Mouse (Mus musculus): ENCODE data around the gene Olfr629. TPM values are rescaled to one million over a fixed set of nuclear protein-coding genes. Genes with fewer than 3 reads are reported as not detected.
A peak's percentile ranks its signal among the peaks of the same experiment; 100 is the strongest.
"Not testable (repeated sequence)": the region's sequence is repeated elsewhere in the genome, so short reads cannot be mapped to it uniquely, and the experiment has no call there.

The Olfr629 gene
- polyA plus RNA-seq (2016; fragmentation: Nextera tagmentation; extraction: Ambion mirVana), result 0.05 TPM in 1 of 2 replicates, not detected in the other

DNA sequence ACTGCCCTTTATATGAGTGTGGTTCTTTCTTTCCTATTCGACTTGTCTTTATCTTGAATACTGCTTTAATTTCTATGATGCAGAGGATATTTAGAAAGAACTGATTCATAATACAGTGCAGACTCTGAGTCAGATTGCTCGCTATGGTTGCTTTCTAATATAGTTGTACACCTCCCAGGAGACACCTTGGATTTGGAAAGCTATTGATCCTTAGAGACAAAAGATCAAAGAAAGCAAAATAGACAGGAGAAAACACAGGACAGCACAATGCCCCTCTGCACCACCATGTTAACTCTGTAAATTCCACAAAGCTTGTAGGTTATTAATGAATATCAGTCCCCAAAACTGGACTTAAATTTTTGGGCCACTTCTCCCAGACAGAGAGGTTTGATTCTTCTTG, at the start of gene Olfr629:
Gene Olfr629, minus strand, starts transcription at position 101 of the 400 bp plus-strand sequence.
- Histone ChIP-seq H3K9me3 (replicated peaks) (no peaks in the 10 kb centered on the region), H3K4me2 (no peak within 1 kb of the TSS), H3K9ac (no peak within 1 kb of the TSS), H3K36me3 (no peaks in the 10 kb centered on the region), H3K27ac (no peak within 1 kb of the TSS), H3K4me3 (no peak within 1 kb of the TSS), H3K4me1 (no peaks in the 10 kb centered on the region), H3K27me3 (replicated peaks) (no peaks in the 10 kb centered on the region)
- 65% methylated on average over 2 of the region's 2 CpGs for WGBS (ENCODE audit: insufficient replicate concordance)
- no peak for ATAC-seq

- no peak overlapping the region for H3K4me3 ChIP-seq
- H3K4me1 ChIP-seq, result peaks cover 9% of the 10 kb centered on the region
- H3K9ac ChIP-seq, result no peak overlapping the region
- no peaks in the 10 kb centered on the region for H3K9me3 ChIP-seq (replicated peaks)
- peak overlapping the region; percentile 10; the same call in 1 of the 2 replicates for H3K27ac ChIP-seq
- H3K4me2 ChIP-seq, result no peak overlapping the region
- H3K36me3 ChIP-seq, result no peaks in the 10 kb centered on the region
- ATAC-seq, result peak; percentile 93
- WGBS (ENCODE audit: insufficient replicate concordance), result 2% methylated on average over 4 of the region's 4 CpGs
- no peaks in the 10 kb centered on the region for H3K27me3 ChIP-seq (replicated peaks)
Measured at GRCm38 (mm10) chr7:103792669-103793388, 48.1 kb upstream of the Olfr629 start.

- no peaks in the 10 kb centered on the region for H3K36me3 ChIP-seq
- H3K27ac ChIP-seq, result peak within 1 kb of the TSS; percentile 10; the same call in 1 of the 2 replicates
- no peak within 1 kb of the TSS for H3K9ac ChIP-seq
- H3K27me3 ChIP-seq (replicated peaks), result no peaks in the 10 kb centered on the region
- ATAC-seq, result no peak
- H3K4me3 ChIP-seq, result no peak within 1 kb of the TSS
- H3K4me1 ChIP-seq, result peaks cover 9% of the 10 kb centered on the region
- WGBS (ENCODE audit: insufficient replicate concordance), result 73% methylated on average over 3 of the region's 3 CpGs
- H3K9me3 ChIP-seq (replicated peaks), result no peaks in the 10 kb centered on the region
- H3K4me2 ChIP-seq, result no peak within 1 kb of the TSS
Measured at GRCm38 (mm10) chr7:103791721-103792120, 47.0 kb upstream of the Olfr629 start, which contains the start of gene Olfr67. TSS of gene Olfr67 (minus strand) at chr7:103791821.

DNA sequence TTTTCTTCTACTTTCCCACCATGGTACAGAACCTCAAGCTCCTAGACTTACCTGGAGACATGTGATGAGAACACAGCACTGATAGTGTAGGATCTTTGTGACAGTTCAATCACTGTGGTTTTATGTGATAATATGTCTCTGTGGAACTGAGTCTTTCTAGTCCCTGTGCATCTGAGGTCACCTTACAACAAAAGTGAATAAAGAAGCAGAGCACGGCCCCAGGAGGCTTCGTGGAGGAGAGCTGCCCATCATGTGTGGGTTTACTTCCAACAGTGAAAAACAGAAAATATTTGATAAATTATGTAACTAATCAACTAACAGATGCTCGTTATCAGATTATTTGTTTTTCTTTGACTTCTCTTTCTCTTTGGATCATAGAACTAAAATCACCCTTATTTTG, 34.9 kb upstream of the Olfr629 start, which contains the start of gene Olfr68:
Gene Olfr68, minus strand, starts transcription at position 101 of the 400 bp plus-strand sequence.
- H3K27me3 ChIP-seq (replicated peaks), result no peaks in the 10 kb centered on the region
- no peaks in the 10 kb centered on the region for H3K36me3 ChIP-seq
- no peak within 1 kb of the TSS for H3K4me3 ChIP-seq
- H3K9me3 ChIP-seq (replicated peaks), result no peaks in the 10 kb centered on the region
- H3K27ac ChIP-seq, result no peak within 1 kb of the TSS
- H3K4me2 ChIP-seq, result no peak within 1 kb of the TSS
- WGBS (ENCODE audit: insufficient replicate concordance), result 65% methylated on average over 3 of the region's 3 CpGs
- H3K9ac ChIP-seq, result no peak within 1 kb of the TSS
- peaks cover 8% of the 10 kb centered on the region; the same call in 1 of the 2 replicates for H3K4me1 ChIP-seq
- ATAC-seq, result no peak

DNA sequence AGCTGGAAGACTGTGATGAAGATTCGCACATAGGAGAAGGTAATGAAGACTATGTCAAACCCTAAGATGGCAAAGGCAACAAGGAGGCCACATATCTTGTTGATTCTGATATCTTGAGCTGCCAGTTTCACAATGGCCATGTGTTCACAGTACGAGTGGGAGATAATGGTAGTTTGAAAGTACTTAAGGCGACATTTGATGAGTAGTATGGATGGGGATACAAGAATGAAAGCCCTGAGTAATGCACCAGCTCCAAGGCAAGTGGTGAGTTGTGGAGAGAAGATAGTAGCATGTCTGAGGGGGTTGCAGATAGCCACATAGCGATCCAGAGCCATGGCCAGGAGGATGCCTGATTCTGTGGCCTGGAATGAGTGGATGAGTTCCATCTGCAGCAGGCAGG, 32.9 kb upstream of the Olfr629 start:
- not testable (repeated sequence) for H3K4me1 ChIP-seq; H3K4me3 ChIP-seq; H3K27ac ChIP-seq; H3K36me3 ChIP-seq; H3K9ac ChIP-seq; H3K27me3 ChIP-seq (replicated peaks); H3K9me3 ChIP-seq (replicated peaks); H3K4me2 ChIP-seq
- ATAC-seq, result peak; percentile 96
- 34% methylated on average over 4 of the region's 4 CpGs for WGBS (ENCODE audit: insufficient replicate concordance)

DNA sequence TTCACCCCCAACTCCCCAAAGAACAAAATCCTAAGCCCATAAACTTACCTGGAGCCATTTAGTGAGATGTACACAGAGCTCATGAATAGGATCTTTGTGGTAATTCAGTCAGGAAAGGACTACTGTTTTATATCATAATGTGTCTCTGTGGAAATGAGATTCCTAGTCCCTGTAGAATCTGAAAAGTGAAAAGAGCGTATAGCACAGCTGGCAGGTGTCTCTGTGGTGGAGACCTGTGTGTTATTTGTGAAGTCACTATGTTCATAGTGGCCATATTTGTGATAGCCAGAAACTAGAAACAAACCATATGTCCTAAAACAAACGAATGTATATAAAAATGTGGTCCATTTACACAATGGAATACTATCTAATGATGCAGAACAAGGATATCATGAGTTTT, 26.8 kb upstream of the Olfr629 start, which contains the start of gene Olfr69:
Gene Olfr69, minus strand, starts transcription at position 101 of the 400 bp plus-strand sequence.
- WGBS (ENCODE audit: insufficient replicate concordance), result 67% methylated on average over 2 of the region's 2 CpGs
- Histone ChIP-seq H3K4me3 (no peak within 1 kb of the TSS), H3K9ac (no peak within 1 kb of the TSS), H3K9me3 (replicated peaks) (no peaks in the 10 kb centered on the region), H3K27me3 (replicated peaks) (no peaks in the 10 kb centered on the region; the same call in 1 of the 2 replicates), H3K36me3 (no peaks in the 10 kb centered on the region), H3K4me2 (no peak within 1 kb of the TSS), H3K4me1 (no peaks in the 10 kb centered on the region), H3K27ac (no peak within 1 kb of the TSS)
- ATAC-seq, result no peak

DNA sequence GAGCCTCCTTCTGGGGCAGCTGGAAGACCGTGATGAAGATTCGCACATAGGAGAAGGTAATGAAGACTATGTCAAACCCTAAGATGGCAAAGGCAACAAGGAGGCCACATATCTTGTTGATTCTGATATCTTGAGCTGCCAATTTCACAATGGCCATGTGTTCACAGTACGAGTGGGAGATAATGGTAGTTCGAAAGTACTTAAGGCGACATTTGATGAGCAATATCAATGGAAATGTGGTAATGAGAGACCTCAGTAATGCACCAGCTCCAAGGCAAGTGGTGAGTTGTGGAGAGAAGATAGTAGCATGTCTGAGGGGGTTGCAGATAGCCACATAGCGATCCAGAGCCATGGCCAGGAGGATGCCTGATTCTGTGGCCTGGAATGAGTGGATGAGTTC, 22.9 kb upstream of the Olfr629 start:
- H3K4me3 ChIP-seq; H3K27ac ChIP-seq; H3K27me3 ChIP-seq (replicated peaks); H3K36me3 ChIP-seq; H3K4me1 ChIP-seq; H3K9me3 ChIP-seq (replicated peaks); H3K9ac ChIP-seq: not testable (repeated sequence)
- 34% methylated on average over 6 of the region's 6 CpGs for WGBS (ENCODE audit: insufficient replicate concordance)
- H3K4me2 ChIP-seq, result 0 out of 2 replicates have a peak overlapping the region, but pooled peaks have one; percentile 18
- ATAC-seq, result peak; percentile 88

DNA sequence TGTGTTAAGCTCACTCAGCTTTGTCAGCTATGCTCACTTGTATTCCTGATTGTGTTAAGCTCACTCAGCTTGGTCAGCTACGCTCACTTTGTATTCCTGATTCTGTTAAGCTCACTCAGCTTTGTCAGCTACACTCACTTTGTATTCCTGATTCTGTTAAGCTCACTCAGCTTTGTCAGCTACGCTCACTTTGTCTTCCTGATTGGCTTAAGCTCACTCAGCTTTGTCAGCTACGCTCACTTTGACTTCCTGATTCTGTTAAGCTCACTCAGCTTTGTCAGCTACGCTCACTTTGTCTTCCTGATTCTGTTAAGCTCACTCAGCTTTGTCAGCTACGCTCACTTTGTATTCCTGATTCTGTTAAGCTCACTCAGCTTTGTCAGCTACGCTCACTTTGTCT, 17.5 kb upstream of the Olfr629 start:
- not testable (repeated sequence) for H3K4me1 ChIP-seq; H3K36me3 ChIP-seq; ATAC-seq; H3K4me3 ChIP-seq; H3K9me3 ChIP-seq (replicated peaks); H3K27ac ChIP-seq; H3K27me3 ChIP-seq (replicated peaks); H3K4me2 ChIP-seq; H3K9ac ChIP-seq
- 57% methylated on average over 6 of the region's 6 CpGs for whole genome bisulfite sequencing (ENCODE audit: insufficient replicate concordance)

- Histone ChIP-seq H3K4me1 (no peaks in the 10 kb centered on the region), H3K27me3 (replicated peaks) (no peaks in the 10 kb centered on the region), H3K9me3 (replicated peaks) (no peaks in the 10 kb centered on the region), H3K9ac (no peak within 1 kb of the TSS), H3K4me3 (no peak within 1 kb of the TSS), H3K36me3 (no peaks in the 10 kb centered on the region), H3K4me2 (no peak within 1 kb of the TSS), H3K27ac (no peak within 1 kb of the TSS)
- 42% methylated on average over 2 of the region's 2 CpGs for WGBS (ENCODE audit: insufficient replicate concordance)
- ATAC-seq, result no peak
Measured at GRCm38 (mm10) chr7:103757233-103757632, 12.5 kb upstream of the Olfr629 start, which contains the start of gene Olfr630. TSS of gene Olfr630 (minus strand) at chr7:103757333.

DNA sequence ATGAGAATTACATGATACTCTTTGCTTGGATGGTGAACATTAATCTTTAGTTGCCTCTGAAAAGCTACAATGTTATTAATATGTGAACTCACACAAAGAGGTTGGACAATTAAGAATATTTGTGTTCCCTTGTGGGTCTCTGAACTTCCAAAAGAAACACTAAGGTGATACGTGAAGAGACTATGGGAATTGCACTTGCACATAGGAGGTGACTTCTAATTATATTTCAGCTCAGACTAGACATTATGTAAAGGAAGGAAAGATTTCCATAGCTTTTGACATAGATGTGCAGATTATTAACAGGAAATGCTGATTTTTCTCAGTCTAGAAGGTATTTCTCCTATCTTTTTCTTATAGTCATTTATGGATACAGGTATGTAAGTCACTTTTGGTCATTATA, 14.7 kb downstream of the Olfr629 start, which contains the start of gene Olfr628:
Gene Olfr628, plus strand, starts transcription at position 301 of the 400 bp plus-strand sequence.
- no peak for ATAC-seq
- WGBS (ENCODE audit: insufficient replicate concordance), result 68% methylated on average over 1 of the region's 1 CpGs
- no peak within 1 kb of the TSS for H3K4me3 ChIP-seq
- H3K4me2 ChIP-seq, result no peak within 1 kb of the TSS
- H3K27me3 ChIP-seq (replicated peaks), result no peaks in the 10 kb centered on the region
- H3K4me1 ChIP-seq, result no peaks in the 10 kb centered on the region
- no peak within 1 kb of the TSS for H3K27ac ChIP-seq
- no peak within 1 kb of the TSS for H3K9ac ChIP-seq
- H3K9me3 ChIP-seq (replicated peaks), result no peaks in the 10 kb centered on the region
- H3K36me3 ChIP-seq, result no peaks in the 10 kb centered on the region

GRCm38 (mm10) chr7:103716398-103716797, 28.3 kb downstream of the Olfr629 start:
- H3K27me3 ChIP-seq (replicated peaks); H3K27ac ChIP-seq; H3K9me3 ChIP-seq (replicated peaks); H3K9ac ChIP-seq; H3K4me3 ChIP-seq; ATAC-seq; H3K4me2 ChIP-seq; H3K4me1 ChIP-seq; H3K36me3 ChIP-seq: not testable (repeated sequence)
- WGBS (ENCODE audit: insufficient replicate concordance), result 83% methylated on average over 1 of the region's 1 CpGs

DNA sequence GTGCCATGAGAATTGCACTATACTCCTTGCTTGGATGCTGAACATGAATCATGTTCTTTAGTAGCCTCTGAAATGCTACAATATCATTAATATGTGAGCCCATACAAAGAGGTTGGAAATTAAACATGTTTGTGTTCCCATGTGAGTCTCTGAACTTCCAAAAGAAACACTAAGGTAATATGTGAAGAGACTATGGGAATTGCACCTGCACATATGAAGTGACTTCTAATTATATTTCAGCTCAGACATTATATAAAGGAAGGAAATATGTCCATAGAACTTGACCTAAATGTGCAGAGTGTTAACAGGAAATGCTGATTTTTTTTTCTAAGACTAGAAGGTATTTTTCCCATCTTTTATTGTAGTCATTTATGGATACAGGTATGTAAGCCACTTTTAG, 30.4 kb downstream of the Olfr629 start, which contains the start of gene Olfr243:
Gene Olfr243, plus strand, starts transcription at position 301 of the 400 bp plus-strand sequence.
- ATAC-seq, result no peak
- Histone ChIP-seq H3K27ac (no peak within 1 kb of the TSS), H3K9ac (no peak within 1 kb of the TSS), H3K9me3 (replicated peaks) (no peaks in the 10 kb centered on the region), H3K27me3 (replicated peaks) (no peaks in the 10 kb centered on the region), H3K4me2 (no peak within 1 kb of the TSS), H3K4me3 (no peak within 1 kb of the TSS), H3K36me3 (no peaks in the 10 kb centered on the region), H3K4me1 (no peaks in the 10 kb centered on the region)
